Mouse (Mus musculus): ENCODE measurements around the gene Tcf12. TPM values are rescaled to one million over a fixed set of nuclear protein-coding genes. Genes with fewer than 3 reads are reported as not detected.

The Tcf12 gene
- total and polyA plus RNA-seq, 3 experiments: 41.4 to 42.3 (median 41.7) TPM

- TF ChIP-seq ZMIZ1 (IDR thresholded peaks at IDR 0.05; ENCODE audit: low read depth, low read length): no peak
- no peak for TF ChIP-seq GABPA (IDR thresholded peaks at IDR 0.05; ENCODE audit: insufficient replicate concordance, low read depth, low read length)
- TF ChIP-seq JUND (conservative IDR thresholded peaks at IDR 0.05; ENCODE audit: low read depth, low read length): no peak
These were observed 217.3 kb downstream of the Tcf12 start (continued) for GRCm38 (mm10) chr9:71894246-71894942.

GRCm38 (mm10) chr9:71888450-71888849, 223.2 kb downstream of the Tcf12 start:
- peak; percentile 27 for DNase-seq (ENCODE audit: extremely low read depth)
- peaks cover 16% of the 10 kb centered on the region for H3K79me2 ChIP-seq (replicated peaks; ENCODE audit: control insufficient read depth, extremely low read depth, insufficient read depth, poor library complexity, severe bottlenecking)
- H3K4me2 ChIP-seq (ENCODE audit: insufficient read depth, low read depth, poor library complexity, severe bottlenecking): peak overlapping the region; percentile 97
- peaks cover 6 to 13% of the 10 kb centered on the region in 2 experiments for H3K36me3 ChIP-seq (replicated peaks in 1 of 2; ENCODE audit: control insufficient read depth in 1 of 2, insufficient read depth in 1 of 2, low read length in 1 of 2)
- H3K9ac ChIP-seq (ENCODE audit: insufficient read depth, low read depth): peak overlapping the region; percentile 23; the same call in 1 of the 2 replicates
- H3K4me1 ChIP-seq (ENCODE audit: control insufficient read depth in 1 of 2, insufficient read depth in 2 of 2): peaks cover 8 to 38% of the 10 kb centered on the region in 2 experiments
- in situ Hi-C loops (cut with MboI; ENCODE audit: low pct_ligation_motif_present, low pct_unique_long_range_greater_than_20kb, low sequenced_read_pairs): no loop called here
- peak overlapping the region; percentile 68 for H3K27ac ChIP-seq (ENCODE audit: insufficient read depth, low read depth)
- H3K4me3 ChIP-seq (replicated peaks in 1 of 3; ENCODE audit: low read depth in 2 of 3, low read length in 2 of 3, poor library complexity in 1 of 3): peak overlapping the region in 2 of 3 experiments; percentile 20 to 37
- dilution Hi-C loops (cut with MboI; ENCODE audit: extremely low pct_ligation_motif_present, extremely low pct_unique_long_range_greater_than_20kb, low sequenced_read_pairs): no loop called here
- no peaks in the 10 kb centered on the region for H3K27me3 ChIP-seq (replicated peaks)
- H3K9me3 ChIP-seq (replicated peaks; ENCODE audit: low read length): no peaks in the 10 kb centered on the region
- TF ChIP-seq POLR2AphosphoS2 (IDR thresholded peaks at IDR 0.05; ENCODE audit: low read depth, low read length): no peak
- no peak for TF ChIP-seq CTCF (conservative IDR thresholded peaks at IDR 0.05 in 1 of 2, IDR thresholded peaks at IDR 0.05 in 1 of 2; ENCODE audit: low read depth in 2 of 2, low read length in 2 of 2)
- TF ChIP-seq RCOR1 (conservative IDR thresholded peaks at IDR 0.05; ENCODE audit: low read depth, low read length): peak; percentile 66; the same call in 1 of the 2 replicates
- TF ChIP-seq KAT2A (IDR thresholded peaks at IDR 0.05; ENCODE audit: insufficient replicate concordance, low read length): no peak
- TF ChIP-seq SIN3A (IDR thresholded peaks at IDR 0.05; ENCODE audit: low read length): 0 out of 2 replicates have a peak, but pooled peaks have one; percentile 41
- TF ChIP-seq MXI1 (IDR thresholded peaks at IDR 0.05; ENCODE audit: low read depth, low read length): no peak
- TF ChIP-seq MYC (IDR thresholded peaks at IDR 0.05; ENCODE audit: low read depth, low read length): no peak
- TF ChIP-seq CHD2 (IDR thresholded peaks at IDR 0.05; ENCODE audit: low read length): 0 out of 2 replicates have a peak, but pooled peaks have one; percentile 18
- no peak for TF ChIP-seq JUN (IDR thresholded peaks at IDR 0.05; ENCODE audit: insufficient read depth, low read depth, low read length)
- no peak for TF ChIP-seq NELFE (IDR thresholded peaks at IDR 0.05; ENCODE audit: low read depth, low read length)
- TF ChIP-seq ETS1 (conservative IDR thresholded peaks at IDR 0.05; ENCODE audit: low read depth, low read length): no peak
- TF ChIP-seq RAD21 (IDR thresholded peaks at IDR 0.05; ENCODE audit: low read depth, low read length): no peak
- TF ChIP-seq MAZ (IDR thresholded peaks at IDR 0.05; ENCODE audit: low read depth, low read length): no peak
- TF ChIP-seq TBP (conservative IDR thresholded peaks at IDR 0.05; ENCODE audit: low read depth, low read length): no peak
- no peak for TF ChIP-seq SMC3 (IDR thresholded peaks at IDR 0.05; ENCODE audit: low read depth, low read length)
- TF ChIP-seq MEF2A (IDR thresholded peaks at IDR 0.05; ENCODE audit: borderline replicate concordance, low read depth, low read length): no peak
- no peak for TF ChIP-seq TCF12 (IDR thresholded peaks at IDR 0.05; ENCODE audit: low read depth, low read length)
- no peak for TF ChIP-seq NRF1 (IDR thresholded peaks at IDR 0.05; ENCODE audit: low read depth, low read length)
- no peak for TF ChIP-seq E2F4 (IDR thresholded peaks at IDR 0.05; ENCODE audit: insufficient replicate concordance, low read depth, low read length)
- no peak for TF ChIP-seq PAX5 (IDR thresholded peaks at IDR 0.05; ENCODE audit: low read length)
- TF ChIP-seq BHLHE40 (IDR thresholded peaks at IDR 0.05; ENCODE audit: low read depth, low read length): peak; percentile 25; the same call in 1 of the 2 replicates
- TF ChIP-seq ELF1 (IDR thresholded peaks at IDR 0.05; ENCODE audit: low read depth, low read length): no peak
- no peak for TF ChIP-seq ZMIZ1 (IDR thresholded peaks at IDR 0.05; ENCODE audit: low read depth, low read length)
- TF ChIP-seq USF2 (conservative IDR thresholded peaks at IDR 0.05; ENCODE audit: low read depth, low read length): no peak
- no peak for TF ChIP-seq USF1 (IDR thresholded peaks at IDR 0.05; ENCODE audit: low read depth, low read length)
- no peak; the same call in 1 of the 2 replicates for TF ChIP-seq JUND (conservative IDR thresholded peaks at IDR 0.05; ENCODE audit: low read depth, low read length)
- 0 out of 2 replicates have a peak, but pooled peaks have one; percentile 25 for TF ChIP-seq CHD1 (IDR thresholded peaks at IDR 0.05; ENCODE audit: low read depth, low read length)
- no peak for TF ChIP-seq MAX (IDR thresholded peaks at IDR 0.05; ENCODE audit: low read length)
- no peak; the same call in 1 of the 2 replicates for TF ChIP-seq EP300 (IDR thresholded peaks at IDR 0.05; ENCODE audit: low read length)
- no peak for TF ChIP-seq POLR2A (IDR thresholded peaks at IDR 0.05; ENCODE audit: low read depth, low read length)
- TF ChIP-seq MAFK (IDR thresholded peaks at IDR 0.05; ENCODE audit: insufficient replicate concordance, low read length): 0 out of 2 replicates have a peak, but pooled peaks have one; percentile 25
- TF ChIP-seq ZNF384 (IDR thresholded peaks at IDR 0.05; ENCODE audit: low read depth, low read length): no peak
- TF ChIP-seq ZKSCAN1 (IDR thresholded peaks at IDR 0.05; ENCODE audit: borderline replicate concordance, low read depth, low read length): no peak
- TF ChIP-seq IRF4 (IDR thresholded peaks at IDR 0.05; ENCODE audit: low read depth, low read length): 0 out of 2 replicates have a peak, but pooled peaks have one; percentile 8
- TF ChIP-seq UBTF (IDR thresholded peaks at IDR 0.05; ENCODE audit: low read depth, low read length): no peak
- TF ChIP-seq GABPA (IDR thresholded peaks at IDR 0.05; ENCODE audit: insufficient replicate concordance, low read depth, low read length): no peak

Measured in CH12.LX (cell line).